ENCODE assay signal across 17 mouse cellular contexts in the genomic region with DNA sequence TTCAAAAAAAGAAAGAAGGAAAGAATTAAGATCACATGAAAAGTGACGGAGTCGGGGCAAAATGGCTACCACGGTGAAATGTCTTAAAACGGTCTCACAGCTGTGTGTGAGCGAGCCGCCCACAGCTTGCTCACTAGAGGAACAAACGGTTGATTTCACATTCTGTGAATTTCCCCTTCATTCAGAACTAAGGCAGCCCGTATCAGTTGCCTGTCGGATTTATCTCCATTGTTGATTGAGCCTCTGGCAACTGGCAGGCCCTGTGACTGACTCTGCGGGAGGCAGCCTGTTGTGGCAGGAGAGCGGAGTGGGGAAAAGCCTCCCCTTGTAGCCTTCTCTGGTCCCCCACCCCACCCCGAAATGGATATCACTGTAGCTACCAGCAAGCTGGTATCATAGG. TPM values are rescaled to one million over a fixed set of nuclear protein-coding genes. Genes with fewer than 3 reads are reported as not detected.
DNase-seq lines count a peak whose midpoint lies in the region; ATAC-seq lines count a peak whose summit lies in the region.
"Had no signal": no experiment of that assay in that cellular context is flagged by ENCODE, and none has a peak within 500 bp of the region (broad histone marks: within the 10 kb centered on the region; RNA-seq: fewer than 3 reads in every experiment).

No protein-coding gene starts in this region.

- no peak overlapping the region for H3K27ac ChIP-seq in forebrain, embryonic 12.5 days
- H3K27ac ChIP-seq in forebrain, embryonic 13.5 days = no peak overlapping the region
- H3K27ac ChIP-seq: embryonic facial prominence, embryonic 12.5 days; limb, embryonic 15.5 days had no signal

- peak overlapping the region; percentile 16; the same call in 1 of the 2 replicates for H3K4me2 ChIP-seq in forebrain, embryonic 12.5 days
- no peak overlapping the region for H3K4me2 ChIP-seq in forebrain, embryonic 13.5 days
- H3K4me2 ChIP-seq: embryonic facial prominence, embryonic 12.5 days; limb, embryonic 15.5 days; lung, embryonic 14.5 days had no signal

- ATAC-seq in forebrain, embryonic 12.5 days (ENCODE audit: low FRiP score) = no peak
- ATAC-seq in forebrain, embryonic 13.5 days = no peak

- H3K27me3 ChIP-seq in forebrain, embryonic 12.5 days = peaks cover 61% of the 10 kb centered on the region
- peaks cover 60% of the 10 kb centered on the region for H3K27me3 ChIP-seq in forebrain, embryonic 13.5 days

- no peaks in the 10 kb centered on the region for H3K36me3 ChIP-seq in forebrain, embryonic 12.5 days (replicated peaks)
- H3K36me3 ChIP-seq in forebrain, embryonic 13.5 days (ENCODE audit: poor library complexity, severe bottlenecking) = no peaks in the 10 kb centered on the region
- H3K36me3 ChIP-seq: embryonic facial prominence, embryonic 12.5 days; limb, embryonic 15.5 days had no signal

- no peak overlapping the region for H3K4me3 ChIP-seq in forebrain, embryonic 12.5 days (replicated peaks)
- H3K4me3 ChIP-seq in forebrain, embryonic 13.5 days = no peak overlapping the region
- H3K4me3 ChIP-seq: embryonic facial prominence, embryonic 12.5 days; limb, embryonic 15.5 days; megakaryocyte, embryonic 14.5 days had no signal

- H3K9me3 ChIP-seq in forebrain, embryonic 12.5 days = no peaks in the 10 kb centered on the region
- no peaks in the 10 kb centered on the region; the same call in 1 of the 2 replicates for H3K9me3 ChIP-seq in forebrain, embryonic 13.5 days (replicated peaks)
- H3K9me3 ChIP-seq: limb, embryonic 15.5 days had no signal

- peaks cover 27% of the 10 kb centered on the region for H3K4me1 ChIP-seq in forebrain, embryonic 12.5 days
- H3K4me1 ChIP-seq in forebrain, embryonic 13.5 days = 0 out of 2 replicates have a peak, but pooled peaks cover 12% of the 10 kb centered on the region
- H3K4me1 ChIP-seq: limb, embryonic 15.5 days had no signal

- peak; percentile 28 to 70 for DNase-seq in layer of hippocampus, adult 18-20 months (ENCODE audit: low spot score in 2 of 2)
- DNase-seq in layer of hippocampus, postnatal 10 days (ENCODE audit: low spot score in 2 of 2) = no peak
- peak; percentile 40 for DNase-seq in A20 (ENCODE audit: low read depth, low spot score)
- peak; percentile 21 for DNase-seq in layer of hippocampus, adult 8-10 months (ENCODE audit: low spot score in 2 of 2)
- no peak for DNase-seq in adrenal gland, adult (ENCODE audit: inconsistent age in 2 of 2, low spot score in 1 of 2)
- DNase-seq in cerebellum, adult 9-10 months = no peak
- DNase-seq: kidney, adult 2 months; kidney, postnatal 4 days; lung, embryonic 14.5 days; thymus, postnatal 14 days had no signal

- no peak overlapping the region for H3K9ac ChIP-seq in forebrain, embryonic 12.5 days
- no peak overlapping the region for H3K9ac ChIP-seq in forebrain, embryonic 13.5 days
- H3K9ac ChIP-seq: embryonic facial prominence, embryonic 12.5 days; limb, embryonic 15.5 days; lung, embryonic 14.5 days had no signal

- WGBS in forebrain, embryonic 12.5 days = 9% methylated on average over 12 of the region's 12 CpGs
- 7% methylated on average over 12 of the region's 12 CpGs for WGBS in forebrain, embryonic 13.5 days

RNA-seq across cellular contexts. Expression of a gene that starts 10.6 kb away (rescaled TPM):
- 5.2 and 5.6 TPM in 2 replicates for polyA plus RNA-seq in forebrain, embryonic 12.5 days (2016; fragmentation: Nextera tagmentation; extraction: Ambion mirVana)
- 3.2 and 3.3 TPM in 2 replicates for polyA plus RNA-seq in forebrain, embryonic 13.5 days (2015; fragmentation: Nextera tagmentation; extraction: Ambion mirVana)
- 1 to 10 TPM; 5.2 to 5.8 TPM for total RNA-seq in layer of hippocampus, adult 18-20 months (2021)
- 10 to 100 TPM in 1 of 2 experiments, 1 to 10 TPM in 1; 9.4 to 10.2 TPM for total RNA-seq in layer of hippocampus, postnatal 10 days (2021)
- 1 to 10 TPM; 6.2 to 7.0 (median 6.5) TPM for total RNA-seq in layer of hippocampus, adult 8-10 months (2022)
- total RNA-seq: hematopoietic stem cell, adult 5-6 weeks had no signal

RNA-seq across cellular contexts. Expression of a gene that starts 30.6 kb away (rescaled TPM):
- 1.1 and 1.2 TPM in 2 replicates for polyA plus RNA-seq in forebrain, embryonic 12.5 days (2016; fragmentation: Nextera tagmentation; extraction: Ambion mirVana)
- 1.2 and 1.5 TPM in 2 replicates for polyA plus RNA-seq in forebrain, embryonic 13.5 days (2015; fragmentation: Nextera tagmentation; extraction: Ambion mirVana)
- total RNA-seq in layer of hippocampus, adult 18-20 months (2021) = 100 to 1,000 TPM; 121 to 127 TPM
- 10 to 100 TPM; 85.7 to 96.1 TPM for total RNA-seq in layer of hippocampus, postnatal 10 days (2021)
- 100 to 1,000 TPM in 1 of 4 experiments, 10 to 100 TPM in 3; 82.5 to 102 (median 90.0) TPM for total RNA-seq in layer of hippocampus, adult 8-10 months (2022)
- total RNA-seq: heart, adult 8-10 months; hematopoietic stem cell, adult 5-6 weeks had no signal

Comparison
In these comparisons a context has a peak if more than half of its experiments do, and no peak if none do; other contexts are left out.
1. DNase-seq: peak in layer of hippocampus, adult 18-20 months (2 of 2), A20 (single experiment) and layer of hippocampus, adult 8-10 months (2 of 2); none in layer of hippocampus, postnatal 10 days (0 of 2), adrenal gland, adult (0 of 2) and cerebellum, adult 9-10 months (single experiment).